Mouse (Mus musculus) liver, embryonic 14.5 days (tissue): ENCODE results near the gene Ryr1.

ENCODE experiments used
- CTCF ChIP-seq: IDR thresholded peaks from 2 replicates; pipeline ENCODE4 v1.5.1; 2016; ENCODE audit warnings: antibody characterized with exemption, low read depth, control low read depth
- EP300 ChIP-seq: IDR thresholded peaks from 2 replicates; pipeline ENCODE4 v1.6.1; 2016; ENCODE audit warnings: antibody characterized with exemption, low read depth

DNA sequence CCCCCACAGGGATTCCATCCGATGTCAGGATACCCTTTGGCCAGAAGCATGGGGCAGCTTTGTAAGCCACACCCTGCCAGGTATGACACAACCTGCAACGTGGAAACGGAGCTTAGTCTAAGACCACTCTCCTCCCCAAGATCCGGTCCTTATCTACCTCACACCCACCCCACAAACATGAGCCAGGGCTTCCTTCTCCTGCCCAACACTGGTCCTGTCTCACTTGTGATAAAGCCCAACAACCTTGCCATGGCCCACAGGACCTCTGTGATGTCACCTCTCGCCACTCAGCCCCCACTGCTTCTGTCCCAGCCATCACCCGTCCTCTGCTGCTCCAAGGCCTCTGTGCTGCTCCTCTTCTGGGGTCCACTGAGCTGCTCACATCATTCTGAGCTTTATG lies 49.8 kb downstream of the Ryr1 start:
- TF ChIP-seq CTCF = no peak
- TF ChIP-seq EP300 = no peak
